Mouse (Mus musculus) lung, postnatal 4 days (tissue): ENCODE measurements around the gene Rbm5.
A peak's percentile ranks its signal among the peaks of the same experiment; 100 is the strongest.

Experiments used
- DNase-seq, 2 experiments: peaks; one replicate each; pipeline ENCODE4 v3.0.0; 2021

Rbm5 gene

GRCm38 (mm10) chr9:107699376-107699980 lies 71.3 kb downstream of the Rbm5 start:
- DNase-seq = peak in 1 of 2 experiments; percentile 56

- peak; percentile 65 to 81 for DNase-seq
Observed at GRCm38 (mm10) chr9:107698611-107699190, 72.1 kb downstream of the Rbm5 start.

GRCm38 (mm10) chr9:107697811-107698521 lies 72.8 kb downstream of the Rbm5 start:
- peak; percentile 53 to 78 for DNase-seq

- DNase-seq = peak; percentile 60 to 76
Observed at GRCm38 (mm10) chr9:107696845-107697610, 73.8 kb downstream of the Rbm5 start.

GRCm38 (mm10) chr9:107696106-107696479 lies 74.7 kb downstream of the Rbm5 start:
- no peak for DNase-seq

GRCm38 (mm10) chr9:107695441-107696105 lies 75.2 kb downstream of the Rbm5 start:
- no peak for DNase-seq

- DNase-seq = peak; percentile 59 to 73
Observed at GRCm38 (mm10) chr9:107694627-107695026, 76.2 kb downstream of the Rbm5 start.

- DNase-seq = no peak
Observed at GRCm38 (mm10) chr9:107693433-107693987, 77.3 kb downstream of the Rbm5 start.

- no peak for DNase-seq
Observed at GRCm38 (mm10) chr9:107692785-107693184, 78.0 kb downstream of the Rbm5 start.

GRCm38 (mm10) chr9:107690391-107690790 lies 80.4 kb downstream of the Rbm5 start:
- DNase-seq = no peak
